Mouse (Mus musculus): Measurements from ENCODE around the gene Btbd3.

The Btbd3 gene

GRCm38 (mm10) chr2:138403046-138403445 lies 146.7 kb downstream of the Btbd3 start:
- Histone ChIP-seq H3K36me3 (ENCODE audit: control insufficient read depth, insufficient read depth, low read length, poor library complexity, severe bottlenecking) (no peaks in the 10 kb centered on the region), H3K27me3 (ENCODE audit: control insufficient read depth, insufficient read depth, low read length, poor library complexity, severe bottlenecking) (no peaks in the 10 kb centered on the region)
- no peak for DNase-seq (ENCODE audit: low read depth, low spot score)

GRCm38 (mm10) chr2:138405753-138406528 lies 149.6 kb downstream of the Btbd3 start:
- H3K36me3 ChIP-seq (ENCODE audit: control insufficient read depth, insufficient read depth, low read length, poor library complexity, severe bottlenecking), result no peaks in the 10 kb centered on the region
- no peaks in the 10 kb centered on the region for H3K27me3 ChIP-seq (ENCODE audit: control insufficient read depth, insufficient read depth, low read length, poor library complexity, severe bottlenecking)
- DNase-seq (ENCODE audit: low read depth, low spot score), result no peak

- no peaks in the 10 kb centered on the region for H3K27me3 ChIP-seq (ENCODE audit: control insufficient read depth, insufficient read depth, low read length, poor library complexity, severe bottlenecking)
- no peaks in the 10 kb centered on the region for H3K36me3 ChIP-seq (ENCODE audit: control insufficient read depth, insufficient read depth, low read length, poor library complexity, severe bottlenecking)
- no peak for DNase-seq (ENCODE audit: low read depth, low spot score)
Measured at GRCm38 (mm10) chr2:138406703-138407102, 150.3 kb downstream of the Btbd3 start.

GRCm38 (mm10) chr2:138412537-138412936 lies 156.2 kb downstream of the Btbd3 start:
- Histone ChIP-seq H3K27me3 (ENCODE audit: control insufficient read depth, insufficient read depth, low read length, poor library complexity, severe bottlenecking) (no peaks in the 10 kb centered on the region), H3K36me3 (ENCODE audit: control insufficient read depth, insufficient read depth, low read length, poor library complexity, severe bottlenecking) (no peaks in the 10 kb centered on the region)
- no peak for DNase-seq (ENCODE audit: low read depth, low spot score)

GRCm38 (mm10) chr2:138422321-138422720 lies 166.0 kb downstream of the Btbd3 start:
- DNase-seq (ENCODE audit: low read depth, low spot score), result no peak
- Histone ChIP-seq H3K36me3 (ENCODE audit: control insufficient read depth, insufficient read depth, low read length, poor library complexity, severe bottlenecking) (no peaks in the 10 kb centered on the region), H3K27me3 (ENCODE audit: control insufficient read depth, insufficient read depth, low read length, poor library complexity, severe bottlenecking) (no peaks in the 10 kb centered on the region)

- DNase-seq (ENCODE audit: low read depth, low spot score), result no peak
- no peaks in the 10 kb centered on the region for H3K36me3 ChIP-seq (ENCODE audit: control insufficient read depth, insufficient read depth, low read length, poor library complexity, severe bottlenecking)
Measured at GRCm38 (mm10) chr2:138431991-138432390, 175.6 kb downstream of the Btbd3 start.

GRCm38 (mm10) chr2:138446466-138446865 lies 190.1 kb downstream of the Btbd3 start:
- Histone ChIP-seq H3K27me3 (ENCODE audit: control insufficient read depth, insufficient read depth, low read length, poor library complexity, severe bottlenecking) (no peaks in the 10 kb centered on the region), H3K36me3 (ENCODE audit: control insufficient read depth, insufficient read depth, low read length, poor library complexity, severe bottlenecking) (no peaks in the 10 kb centered on the region)
- DNase-seq (ENCODE audit: low read depth, low spot score), result no peak

More at GRCm38 (mm10) chr2:138431991-138432390, 175.6 kb downstream of the Btbd3 start:
- H3K27me3 ChIP-seq (ENCODE audit: control insufficient read depth, insufficient read depth, low read length, poor library complexity, severe bottlenecking), result no peaks in the 10 kb centered on the region

- no peak for DNase-seq (ENCODE audit: low read depth, low spot score)
- H3K27me3 ChIP-seq (ENCODE audit: control insufficient read depth, insufficient read depth, low read length, poor library complexity, severe bottlenecking), result no peaks in the 10 kb centered on the region
- H3K36me3 ChIP-seq (ENCODE audit: control insufficient read depth, insufficient read depth, low read length, poor library complexity, severe bottlenecking), result no peaks in the 10 kb centered on the region
Measured at GRCm38 (mm10) chr2:138446943-138447342, 190.6 kb downstream of the Btbd3 start.

- no peaks in the 10 kb centered on the region for H3K27me3 ChIP-seq (ENCODE audit: control insufficient read depth, insufficient read depth, low read length, poor library complexity, severe bottlenecking)
- no peaks in the 10 kb centered on the region for H3K36me3 ChIP-seq (ENCODE audit: control insufficient read depth, insufficient read depth, low read length, poor library complexity, severe bottlenecking)
- DNase-seq (ENCODE audit: low read depth, low spot score), result no peak
Measured at GRCm38 (mm10) chr2:138447681-138448080, 191.3 kb downstream of the Btbd3 start.

GRCm38 (mm10) chr2:138468046-138468572 lies 211.7 kb downstream of the Btbd3 start:
- H3K27me3 ChIP-seq (ENCODE audit: control insufficient read depth, insufficient read depth, low read length, poor library complexity, severe bottlenecking), result no peaks in the 10 kb centered on the region
- DNase-seq (ENCODE audit: low read depth, low spot score), result no peak
- H3K36me3 ChIP-seq (ENCODE audit: control insufficient read depth, insufficient read depth, low read length, poor library complexity, severe bottlenecking), result no peaks in the 10 kb centered on the region

- H3K36me3 ChIP-seq (ENCODE audit: control insufficient read depth, insufficient read depth, low read length, poor library complexity, severe bottlenecking), result no peaks in the 10 kb centered on the region
- no peak for DNase-seq (ENCODE audit: low read depth, low spot score)
- H3K27me3 ChIP-seq (ENCODE audit: control insufficient read depth, insufficient read depth, low read length, poor library complexity, severe bottlenecking), result no peaks in the 10 kb centered on the region
Measured at GRCm38 (mm10) chr2:138473407-138473806, 217.0 kb downstream of the Btbd3 start.

GRCm38 (mm10) chr2:138476486-138476885 lies 220.1 kb downstream of the Btbd3 start:
- Histone ChIP-seq H3K27me3 (ENCODE audit: control insufficient read depth, insufficient read depth, low read length, poor library complexity, severe bottlenecking) (no peaks in the 10 kb centered on the region), H3K36me3 (ENCODE audit: control insufficient read depth, insufficient read depth, low read length, poor library complexity, severe bottlenecking) (no peaks in the 10 kb centered on the region)
- DNase-seq (ENCODE audit: low read depth, low spot score), result no peak

- no peak for DNase-seq (ENCODE audit: low read depth, low spot score)
- no peaks in the 10 kb centered on the region for H3K36me3 ChIP-seq (ENCODE audit: control insufficient read depth, insufficient read depth, low read length, poor library complexity, severe bottlenecking)
Measured at GRCm38 (mm10) chr2:138477278-138477677, 220.9 kb downstream of the Btbd3 start.

GRCm38 (mm10) chr2:138482541-138482940 lies 226.2 kb downstream of the Btbd3 start:
- H3K36me3 ChIP-seq (ENCODE audit: control insufficient read depth, insufficient read depth, low read length, poor library complexity, severe bottlenecking), result no peaks in the 10 kb centered on the region
- DNase-seq (ENCODE audit: low read depth, low spot score), result no peak
- no peaks in the 10 kb centered on the region for H3K27me3 ChIP-seq (ENCODE audit: control insufficient read depth, insufficient read depth, low read length, poor library complexity, severe bottlenecking)

More at GRCm38 (mm10) chr2:138477278-138477677, 220.9 kb downstream of the Btbd3 start:
- no peaks in the 10 kb centered on the region for H3K27me3 ChIP-seq (ENCODE audit: control insufficient read depth, insufficient read depth, low read length, poor library complexity, severe bottlenecking)

GRCm38 (mm10) chr2:138484871-138485270 lies 228.5 kb downstream of the Btbd3 start:
- Histone ChIP-seq H3K36me3 (ENCODE audit: control insufficient read depth, insufficient read depth, low read length, poor library complexity, severe bottlenecking) (no peaks in the 10 kb centered on the region), H3K27me3 (ENCODE audit: control insufficient read depth, insufficient read depth, low read length, poor library complexity, severe bottlenecking) (no peaks in the 10 kb centered on the region)
- DNase-seq (ENCODE audit: low read depth, low spot score), result no peak

Data from splenic B cell, adult 2 months (primary cell).